Mouse (Mus musculus) frontal cortex, adult 2 months (tissue): ENCODE data around the gene Cdca5. TPM values are rescaled to one million over a fixed set of nuclear protein-coding genes. Genes with fewer than 3 reads are reported as not detected.

Experiments used
- DNase-seq, 2 experiments: peaks; one replicate each; pipeline ENCODE4 v3.0.0; 2022; ENCODE audit warnings: low spot score in 1 of 2; ENCODE audit errors: extremely low spot score in 1 of 2
- polyA plus RNA-seq: library from polyadenylated mRNA; depleted of rRNA; stranded (reverse); fragments of >200 nt; gene quantifications from 2 replicates; pipeline ENCODE4 v1.2.3, GENCODE M21; 2012; rRNA removed

The Cdca5 gene
- polyA plus RNA-seq, 1 experiment = 0.22 TPM

GRCm38 (mm10) chr19:6136397-6136796 lies 51.6 kb downstream of the Cdca5 start:
- DNase-seq = no peak

GRCm38 (mm10) chr19:6139701-6140100 lies 54.9 kb downstream of the Cdca5 start:
- no peak for DNase-seq

GRCm38 (mm10) chr19:6140374-6140677 lies 55.5 kb downstream of the Cdca5 start:
- no peak for DNase-seq

- peak; percentile 77 to 93 for DNase-seq
Measured at GRCm38 (mm10) chr19:6140678-6141393, 56.1 kb downstream of the Cdca5 start, which contains the start of gene Batf2. Gene Batf2, plus strand, starts transcription at chr19:6140983.

- DNase-seq = peak; percentile 74 to 90
Measured at GRCm38 (mm10) chr19:6141394-6141749, 56.6 kb downstream of the Cdca5 start, which contains the start of gene Arl2. Gene Arl2, minus strand, starts transcription at chr19:6141548.

Other genes with a start within 250 kb of the Cdca5 start
- gene Frmd8, start 209.7 kb upstream of the Cdca5 start, polyA plus RNA-seq = 13.1 and 15.6 TPM in 2 replicates
- gene Slc25a45, start 207.2 kb upstream of the Cdca5 start, polyA plus RNA-seq = 7.8 and 8.7 TPM in 2 replicates
- gene Tigd3, start 190.8 kb upstream of the Cdca5 start, polyA plus RNA-seq = 4.6 and 4.9 TPM in 2 replicates
- 106 and 118 TPM in 2 replicates for gene Dpf2, start 172.0 kb upstream of the Cdca5 start, polyA plus RNA-seq
- 7.7 and 9.1 TPM in 2 replicates for gene Cdc42ep2, start 160.2 kb upstream of the Cdca5 start, polyA plus RNA-seq
- 14.2 and 14.3 TPM in 2 replicates for gene Pola2, start 120.8 kb upstream of the Cdca5 start, polyA plus RNA-seq
- 0.42 TPM in 1 of 2 replicates, not detected in the other for gene Slc22a20, start 98.8 kb upstream of the Cdca5 start, polyA plus RNA-seq
- 15.0 and 16.3 TPM in 2 replicates for gene Capn1, start 69.1 kb upstream of the Cdca5 start, polyA plus RNA-seq
- gene Syvn1, start 38.4 kb upstream of the Cdca5 start, polyA plus RNA-seq = 29.2 and 34.1 TPM in 2 replicates
- gene Mrpl49, start 27.2 kb upstream of the Cdca5 start, polyA plus RNA-seq = 44.3 and 44.4 TPM in 2 replicates
- gene Fau, start 27.1 kb upstream of the Cdca5 start, polyA plus RNA-seq = 873 and 951 TPM in 2 replicates
- gene Znhit2, start 23.8 kb upstream of the Cdca5 start, polyA plus RNA-seq = 48.4 and 51.7 TPM in 2 replicates
- 50.2 and 52.4 TPM in 2 replicates for gene Tm7sf2, start 16.6 kb upstream of the Cdca5 start, polyA plus RNA-seq
- 98.8 and 105 TPM in 2 replicates for gene Vps51, start 7.8 kb upstream of the Cdca5 start, polyA plus RNA-seq
- not detected in 2 replicates for gene Tmem262, start 5.0 kb upstream of the Cdca5 start, polyA plus RNA-seq
- 0.48 and 1.4 TPM in 2 replicates for gene Gm28374, start 2.7 kb upstream of the Cdca5 start, polyA plus RNA-seq
- gene Zfpl1, start within 50 bp of the Cdca5 start, polyA plus RNA-seq = 83.9 and 89.7 TPM in 2 replicates
- gene AC131692.1, start 9.4 kb downstream of the Cdca5 start, polyA plus RNA-seq = not detected in 2 replicates
- 0.26 and 0.32 TPM in 2 replicates for gene Naaladl1, start 20.8 kb downstream of the Cdca5 start, polyA plus RNA-seq
- gene Sac3d1, start 33.7 kb downstream of the Cdca5 start, polyA plus RNA-seq = 24.2 and 29.4 TPM in 2 replicates
- gene Snx15, start 43.3 kb downstream of the Cdca5 start, polyA plus RNA-seq = 63.5 and 65.2 TPM in 2 replicates
- gene Batf2, start 56.0 kb downstream of the Cdca5 start, polyA plus RNA-seq = 0.54 and 0.63 TPM in 2 replicates
- gene Arl2, start 56.6 kb downstream of the Cdca5 start, polyA plus RNA-seq = 123 and 135 TPM in 2 replicates
- 0.14 TPM in 1 of 2 replicates, not detected in the other for gene Majin, start 99.4 kb downstream of the Cdca5 start, polyA plus RNA-seq
- gene Gpha2, start 141.4 kb downstream of the Cdca5 start, polyA plus RNA-seq = not detected in 2 replicates
- gene Ppp2r5b, start 150.9 kb downstream of the Cdca5 start, polyA plus RNA-seq = 137 and 141 TPM in 2 replicates
- gene Atg2a, start 156.7 kb downstream of the Cdca5 start, polyA plus RNA-seq = 29.3 and 31.2 TPM in 2 replicates
- 48.4 and 49.3 TPM in 2 replicates for gene Ehd1, start 191.7 kb downstream of the Cdca5 start, polyA plus RNA-seq
- gene Cdc42bpg, start 221.5 kb downstream of the Cdca5 start, polyA plus RNA-seq = 3.2 and 3.3 TPM in 2 replicates
- 67.6 and 68.4 TPM in 2 replicates for gene Men1, start 250.0 kb downstream of the Cdca5 start, polyA plus RNA-seq